Mouse (Mus musculus): ENCODE results near the gene Vti1a. TPM values are rescaled to one million over a fixed set of nuclear protein-coding genes. Genes with fewer than 3 reads are reported as not detected.

Vti1a gene
- total RNA-seq, 2 experiments from 2014 or later: 16.0 to 16.2 TPM

- no peak for DNase-seq
These were observed 64.7 kb downstream of the Vti1a start for GRCm38 (mm10) chr19:55380764-55381163.

DNA sequence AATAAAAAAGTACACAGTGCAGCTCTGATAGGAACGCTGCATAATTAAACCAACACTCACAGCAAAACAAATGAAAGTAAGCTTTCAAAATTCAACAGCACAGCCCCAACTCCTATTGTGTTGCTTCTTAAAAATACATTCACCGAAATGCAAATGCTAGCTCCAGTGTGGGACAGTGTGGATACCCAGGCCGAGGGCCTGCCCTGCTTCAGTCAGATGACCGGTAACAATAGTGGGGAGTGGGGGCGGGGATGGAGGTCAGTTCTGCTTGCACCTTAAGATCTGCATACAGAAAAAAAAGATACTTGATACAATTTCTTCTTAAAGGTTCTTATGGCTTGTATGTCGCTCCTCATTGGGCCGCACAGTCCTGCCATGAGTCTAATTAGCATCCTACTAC, 65.2 kb downstream of the Vti1a start:
- DNase-seq: no peak

DNA sequence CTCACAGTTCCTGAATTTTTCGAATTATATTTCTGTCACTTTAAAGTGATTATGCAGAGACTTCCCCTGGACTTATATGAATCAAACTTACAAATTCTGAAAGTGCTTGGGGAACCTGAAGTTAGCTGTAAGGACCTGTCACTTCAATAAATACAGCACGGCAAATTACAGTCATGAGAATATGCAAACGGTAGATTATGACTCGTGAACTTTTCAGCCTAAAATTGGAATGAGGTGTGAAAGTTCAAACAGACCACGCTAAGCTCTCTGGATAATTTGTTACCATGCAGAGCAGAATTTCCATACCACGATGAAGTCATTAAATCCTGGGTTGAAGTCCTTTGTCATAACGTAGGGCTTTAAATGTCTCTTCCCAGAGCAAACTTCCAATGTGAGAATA, 66.7 kb downstream of the Vti1a start:
- no peak for DNase-seq

DNA sequence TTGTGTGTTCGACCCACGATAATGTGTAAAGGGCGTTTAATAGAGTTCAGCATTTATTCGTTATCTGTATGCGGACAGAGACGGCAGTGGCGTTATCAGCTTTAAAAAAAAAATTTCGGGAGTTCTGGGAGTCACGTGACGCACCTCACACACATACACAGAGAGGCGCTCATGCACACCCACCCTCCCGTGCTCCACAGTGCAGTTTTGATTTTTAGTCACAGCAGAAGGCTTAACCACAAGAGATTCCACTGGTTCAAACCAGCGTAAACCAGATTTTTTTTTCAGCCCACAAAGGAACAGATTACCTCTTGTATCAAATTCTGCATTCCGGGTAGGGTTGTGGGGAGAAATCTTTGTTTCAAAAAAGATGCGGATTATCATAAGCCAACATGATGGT, 68.5 kb downstream of the Vti1a start:
- no peak for DNase-seq

GRCm38 (mm10) chr19:55389019-55389418, 72.9 kb downstream of the Vti1a start:
- DNase-seq: no peak

DNA sequence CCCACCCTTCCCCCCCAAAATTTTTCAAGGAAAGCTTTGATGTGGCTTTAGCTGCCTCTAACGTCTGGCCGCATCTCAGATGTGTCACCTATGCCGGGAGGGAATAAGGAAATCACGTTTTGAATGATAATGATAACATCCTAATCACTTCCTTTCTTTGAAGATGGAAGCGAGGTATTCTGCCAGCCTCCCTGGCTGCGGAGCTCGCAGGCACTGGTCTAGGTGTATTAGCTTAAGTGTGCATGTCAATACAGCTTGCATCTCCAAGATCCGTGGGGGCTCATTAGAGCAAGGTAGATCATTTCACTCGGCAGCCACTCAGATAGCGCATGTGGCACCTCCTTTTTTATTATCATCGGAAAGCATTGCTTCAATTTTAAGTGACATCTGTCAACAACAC, 74.2 kb downstream of the Vti1a start:
- no peak for DNase-seq

DNA sequence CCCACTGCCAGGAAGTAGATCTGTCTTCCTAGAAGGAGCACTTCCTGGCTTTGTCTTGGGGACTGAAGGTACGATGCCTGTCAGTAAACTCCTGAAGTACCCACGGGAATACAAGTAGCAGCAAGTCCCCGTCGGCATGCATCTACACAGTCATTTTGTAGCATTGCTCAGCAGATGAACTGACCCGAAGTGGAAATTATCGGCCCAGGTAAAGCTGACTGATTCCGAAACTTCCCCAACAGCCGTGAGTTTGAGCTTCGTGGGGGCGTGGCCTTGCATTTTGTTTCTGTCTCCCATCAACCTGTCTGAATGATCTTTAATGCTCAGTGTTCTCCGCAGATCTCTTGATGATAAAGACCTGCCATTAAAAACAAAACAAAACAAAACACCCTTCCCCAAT, 85.5 kb downstream of the Vti1a start:
- DNase-seq: no peak

DNA sequence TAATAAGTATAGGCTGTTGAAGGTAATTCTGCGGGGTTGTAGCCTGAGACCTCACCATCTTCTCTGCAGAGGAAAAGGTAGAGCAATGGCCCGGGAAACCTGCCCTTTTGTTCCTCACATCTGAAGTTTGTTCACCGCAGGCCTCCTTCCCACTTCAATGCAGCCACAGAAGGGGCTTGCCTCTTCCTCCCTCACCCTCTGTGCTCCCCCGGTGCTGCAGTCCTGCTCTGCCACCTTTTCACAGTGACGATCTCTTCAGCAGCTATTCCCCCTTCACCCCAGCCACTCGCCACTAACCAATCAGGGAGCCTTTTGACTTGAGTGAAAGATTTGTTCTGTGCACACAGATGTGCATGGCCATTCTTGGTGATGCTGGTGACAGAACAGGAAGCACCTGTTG, 92.4 kb downstream of the Vti1a start:
- DNase-seq: no peak

DNA sequence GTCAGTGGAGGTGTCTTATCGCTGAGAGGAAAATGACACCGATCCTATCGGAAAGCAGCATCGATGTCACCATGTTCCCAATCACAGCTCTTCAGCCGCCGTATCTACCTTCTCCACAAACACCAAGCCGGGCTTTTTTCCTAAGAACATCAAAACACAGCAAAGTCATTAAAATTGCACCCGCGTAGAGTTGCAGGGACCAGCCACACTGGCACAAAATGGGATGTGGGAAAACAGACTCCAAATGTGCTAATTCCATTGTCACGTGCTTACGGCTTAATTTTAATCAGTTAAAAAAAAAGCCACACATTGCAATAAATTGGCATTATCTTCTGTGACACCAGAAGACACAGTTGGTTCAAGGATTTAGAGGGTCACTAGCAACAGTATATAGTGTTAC, 95.3 kb downstream of the Vti1a start:
- DNase-seq: no peak

DNA sequence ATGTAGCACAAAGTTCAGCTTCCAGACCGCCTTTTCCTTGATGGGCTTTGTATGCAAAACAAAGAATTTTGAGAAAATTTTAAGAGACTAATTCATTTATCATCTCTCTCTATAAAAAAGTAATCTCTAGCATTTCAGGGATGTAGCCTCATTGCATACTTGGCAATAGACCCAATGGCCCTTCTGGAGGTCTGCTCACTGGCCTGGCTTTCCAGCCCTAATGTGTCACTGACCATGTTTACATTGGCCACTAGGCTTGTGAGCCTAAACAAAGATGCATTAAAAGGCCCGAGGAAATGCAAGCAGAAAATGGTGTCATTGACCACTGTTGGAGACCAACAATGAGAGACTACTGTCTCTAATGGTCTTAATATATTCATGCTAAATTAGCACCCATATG, 95.8 kb downstream of the Vti1a start:
- no peak for DNase-seq

DNA sequence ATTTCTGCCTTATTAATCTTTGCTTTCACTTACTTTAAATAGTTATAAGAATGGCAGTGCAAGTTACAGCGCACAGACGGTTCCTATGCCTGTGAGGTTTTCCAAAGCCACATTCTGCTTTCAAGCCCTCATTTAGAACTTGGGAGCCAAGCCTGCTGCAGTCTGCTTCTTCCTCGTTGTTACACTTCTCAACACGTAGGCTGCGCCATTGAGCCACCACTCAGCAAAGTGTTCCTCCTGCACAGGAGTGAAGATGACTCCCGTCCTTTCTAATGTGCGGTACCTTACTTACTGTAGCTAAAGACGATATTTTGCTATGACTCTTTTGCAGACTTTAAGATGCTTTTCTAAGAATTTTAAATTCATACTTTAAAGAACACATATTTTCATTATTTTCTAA, 98.0 kb downstream of the Vti1a start:
- DNase-seq: peak; percentile 15

DNA sequence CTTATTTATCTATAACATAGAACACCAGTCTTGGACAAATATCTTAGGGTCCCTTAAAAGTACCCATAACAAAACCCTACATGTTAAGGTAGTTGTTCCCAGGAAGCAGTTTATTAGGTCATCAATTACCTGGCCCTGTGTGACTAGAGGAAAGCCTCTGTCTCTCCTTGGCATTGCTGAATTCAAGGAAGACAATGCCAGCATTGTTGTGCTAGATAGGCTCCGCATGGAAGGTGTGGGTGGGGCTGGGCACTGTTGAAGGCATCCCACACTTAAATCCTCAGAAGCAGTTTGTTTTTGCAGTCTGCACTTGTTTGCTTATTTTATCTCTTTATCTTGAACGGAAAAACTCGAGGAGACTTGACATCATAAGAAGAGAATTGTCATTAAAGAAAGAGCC, 102.7 kb downstream of the Vti1a start:
- DNase-seq: no peak

DNA sequence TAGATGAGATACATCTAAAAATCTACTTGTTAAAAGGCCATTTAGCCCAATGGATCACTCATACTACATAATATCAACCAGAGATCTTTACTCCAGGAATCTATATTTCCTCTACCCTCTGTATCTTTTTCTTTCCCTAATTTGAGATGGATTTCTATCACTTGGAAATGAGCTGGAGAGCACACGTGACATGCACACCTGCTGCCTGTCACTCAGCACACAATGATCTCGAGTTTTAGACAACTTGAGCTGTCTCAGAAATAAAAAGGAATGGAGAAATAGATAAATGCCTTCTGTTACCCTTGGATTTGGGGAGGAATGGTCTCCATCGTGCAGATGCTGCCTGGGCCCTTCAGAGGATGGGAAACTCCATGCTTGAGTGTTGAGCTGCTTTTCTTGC, 103.9 kb downstream of the Vti1a start:
- DNase-seq: no peak

DNA sequence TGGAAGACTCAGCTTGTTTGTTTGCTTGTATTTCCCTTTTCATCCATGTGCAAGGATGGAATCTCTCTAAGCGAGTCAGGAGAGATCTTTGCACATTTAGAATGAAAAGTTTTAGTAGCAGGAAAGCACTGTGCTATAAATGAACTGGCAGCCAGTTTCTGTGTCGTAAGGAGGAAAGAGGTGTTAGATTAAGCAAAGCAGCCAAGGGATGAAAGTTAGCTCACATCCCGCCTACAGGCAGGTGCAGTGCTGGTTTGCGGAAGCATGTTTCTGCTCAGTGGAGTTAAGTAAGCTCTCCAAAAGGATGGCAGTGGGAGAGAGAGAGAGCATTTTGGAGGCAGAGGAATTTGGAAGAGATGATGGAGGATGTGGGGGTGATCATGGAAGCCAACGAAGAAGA, 105.7 kb downstream of the Vti1a start:
- DNase-seq: no peak

DNA sequence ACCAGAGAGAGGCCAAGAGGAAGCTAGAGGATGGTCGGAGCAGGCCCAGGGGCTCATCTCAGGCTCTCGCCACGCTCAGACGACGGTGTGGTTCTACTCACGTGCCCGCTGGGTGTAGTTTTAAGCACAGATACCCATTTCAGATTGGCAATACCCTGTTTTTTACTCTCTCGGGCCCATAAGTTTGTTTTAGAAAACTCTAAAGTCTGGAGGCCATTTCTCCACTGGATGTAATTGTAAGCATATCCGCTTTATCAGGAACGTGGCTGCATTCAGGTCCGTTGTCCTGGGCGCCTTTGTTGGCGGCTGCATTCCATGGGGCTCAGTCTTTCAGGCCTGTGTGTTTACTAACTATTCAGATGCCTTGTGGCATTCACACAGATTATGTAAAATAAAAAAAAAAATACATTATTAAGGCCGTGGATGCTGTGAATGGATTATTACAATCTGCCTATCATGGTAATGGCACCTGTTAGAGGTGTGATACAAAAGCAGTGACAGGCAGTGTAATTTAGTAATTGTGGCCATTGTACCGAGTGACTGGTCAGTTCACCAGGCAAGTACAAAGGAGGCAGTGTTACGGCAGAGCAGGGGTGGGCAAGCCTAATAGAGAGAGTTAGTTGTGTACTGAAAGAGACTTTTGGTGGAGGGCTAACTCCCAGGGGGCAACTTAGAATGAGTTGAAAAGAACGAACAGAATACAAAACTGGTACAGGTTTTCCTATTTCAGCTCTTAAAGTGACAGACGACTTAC, 106.4 kb downstream of the Vti1a start:
- no peak for DNase-seq

- no peak for DNase-seq
These were observed 107.1 kb downstream of the Vti1a start for GRCm38 (mm10) chr19:55423065-55423716.

DNA sequence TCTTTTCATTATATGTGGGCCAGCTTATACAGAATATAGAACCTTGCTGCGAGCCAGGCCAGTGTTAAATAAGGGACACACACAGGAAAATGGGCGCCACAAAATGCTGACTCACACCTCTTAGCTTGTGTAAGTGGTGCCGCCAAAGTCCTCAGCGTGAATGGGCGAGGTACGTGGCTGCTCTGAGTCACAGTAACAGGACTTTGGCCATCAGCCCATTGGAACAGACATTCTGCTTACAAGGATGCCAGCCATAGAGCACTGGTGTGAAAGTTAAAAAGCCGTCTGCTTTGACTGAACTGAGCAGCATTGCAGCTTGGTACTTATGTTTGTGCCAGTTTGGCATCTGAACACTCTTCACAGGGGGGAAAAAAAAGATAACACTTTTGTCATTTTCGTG, 107.9 kb downstream of the Vti1a start:
- peak; percentile 52 for DNase-seq

DNA sequence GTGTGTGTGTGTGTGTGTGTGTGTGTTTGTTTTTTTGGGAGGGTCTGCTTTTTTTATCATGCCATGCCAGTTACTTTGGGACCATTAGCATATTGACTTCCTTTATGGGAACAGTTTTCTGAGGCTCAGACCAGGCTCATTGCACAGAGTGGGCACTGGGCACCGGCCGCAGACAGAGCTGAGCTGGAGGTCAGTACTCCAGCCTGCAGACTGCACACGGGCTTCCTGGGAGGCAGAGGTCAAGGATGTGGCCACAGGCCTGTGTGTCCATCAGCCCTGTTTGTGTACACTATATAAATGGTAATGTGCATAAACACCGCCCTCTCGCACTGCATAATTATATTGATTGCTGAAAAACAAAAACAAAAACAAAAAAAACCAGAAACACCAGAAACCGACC, 108.4 kb downstream of the Vti1a start:
- DNase-seq: no peak

DNA sequence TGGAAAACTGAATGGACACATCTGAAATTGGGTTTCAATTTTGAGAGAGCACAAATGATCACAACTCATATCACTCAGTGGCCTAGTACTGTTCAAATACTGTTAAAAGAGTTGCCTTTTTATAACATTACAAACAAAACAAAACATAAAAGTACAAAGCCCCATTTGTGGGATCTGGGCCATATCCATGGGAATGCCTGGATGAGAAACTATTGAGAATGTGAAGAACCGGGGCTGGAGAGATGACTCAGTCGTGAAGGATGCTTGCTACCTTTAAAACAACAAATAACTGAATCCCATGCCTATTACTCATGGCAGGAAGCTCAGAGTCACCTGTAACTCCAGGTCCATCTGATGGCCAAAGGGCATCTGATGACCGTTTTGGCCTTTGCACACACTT, 124.2 kb downstream of the Vti1a start:
- no peak for DNase-seq

- DNase-seq: no peak
These were observed 127.5 kb downstream of the Vti1a start for GRCm38 (mm10) chr19:55443618-55444017.

DNA sequence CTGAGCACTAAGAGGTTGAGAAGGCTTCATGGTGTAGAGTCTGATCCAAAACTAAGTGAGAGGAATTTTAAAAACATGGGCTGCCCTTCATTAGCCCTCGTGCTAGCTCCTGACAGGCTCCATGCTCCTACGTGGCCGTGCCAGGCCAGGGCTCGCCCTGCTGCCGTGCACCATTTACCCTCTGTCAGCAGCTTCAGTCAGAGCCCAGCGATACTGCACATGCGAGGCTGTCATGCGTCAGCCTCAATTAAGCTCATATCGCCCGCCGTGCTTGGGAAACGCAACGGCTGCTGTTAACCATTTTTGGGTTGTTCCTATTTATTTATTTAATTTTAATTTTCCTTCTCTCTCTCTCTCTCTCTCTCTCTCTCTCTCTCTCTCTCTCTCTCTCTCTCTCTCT, 133.0 kb downstream of the Vti1a start:
- DNase-seq: no peak

GRCm38 (mm10) chr19:55449506-55449905, 133.4 kb downstream of the Vti1a start:
- no peak for DNase-seq

- no peak for DNase-seq
These were observed 140.4 kb downstream of the Vti1a start for GRCm38 (mm10) chr19:55456325-55457091.
